Mouse (Mus musculus): ENCODE measurements at regions not wholly inside any gene's neighbourhood (a gene's known extent, or its start where the extent isn't known, plus 50 kb on each side); places are given as distances from the start of the nearest gene placed in this dataset.

- no peaks in the 10 kb centered on the region for H3K36me3 ChIP-seq (ENCODE audit: control insufficient read depth, insufficient read depth)
- H3K79me3 ChIP-seq (ENCODE audit: low read depth): no peaks in the 10 kb centered on the region
- H3K79me2 ChIP-seq (ENCODE audit: control insufficient read depth, insufficient read depth): no peaks in the 10 kb centered on the region
- H3K4me3 ChIP-seq (ENCODE audit: insufficient read depth, poor library complexity, severe bottlenecking): no peak overlapping the region
- H3ac ChIP-seq (ENCODE audit: control insufficient read depth, insufficient read length, low read depth): no peak overlapping the region
- no peaks in the 10 kb centered on the region for H3K27me3 ChIP-seq (ENCODE audit: control insufficient read depth, insufficient read depth, insufficient read length)
- TF ChIP-seq FOSL1 (IDR thresholded peaks at IDR 0.05; ENCODE audit: insufficient read depth, low read length, poor library complexity, severe bottlenecking) (no peak), CTCF (IDR thresholded peaks at IDR 0.05; ENCODE audit: control insufficient read depth, insufficient read depth, insufficient read length) (no peak), MAX (IDR thresholded peaks at IDR 0.05) (no peak), MYOD1 (IDR thresholded peaks at IDR 0.05; ENCODE audit: control insufficient read depth, insufficient read length, low read depth) (no peak), CEBPB (IDR thresholded peaks at IDR 0.05; ENCODE audit: low read depth) (no peak), USF1 (IDR thresholded peaks at IDR 0.05; ENCODE audit: low read depth) (no peak), MYOG (IDR thresholded peaks at IDR 0.05; ENCODE audit: control insufficient read depth, extremely low read depth, insufficient read length) (no peak)
These were observed 122.8 kb upstream of the Efna5 start for GRCm38 (mm10) chr17:63003911-63004310.

GRCm38 (mm10) chr17:63002729-63003128, 121.6 kb upstream of the Efna5 start:
- H3K79me3 ChIP-seq (ENCODE audit: low read depth): no peaks in the 10 kb centered on the region
- TF ChIP-seq CTCF (IDR thresholded peaks at IDR 0.05; ENCODE audit: control insufficient read depth, insufficient read depth, insufficient read length) (no peak), MAX (IDR thresholded peaks at IDR 0.05) (no peak), MYOG (IDR thresholded peaks at IDR 0.05; ENCODE audit: control insufficient read depth, extremely low read depth, insufficient read length) (no peak), FOSL1 (IDR thresholded peaks at IDR 0.05; ENCODE audit: insufficient read depth, low read length, poor library complexity, severe bottlenecking) (no peak), USF1 (IDR thresholded peaks at IDR 0.05; ENCODE audit: low read depth) (no peak), CEBPB (IDR thresholded peaks at IDR 0.05; ENCODE audit: low read depth) (no peak), MYOD1 (IDR thresholded peaks at IDR 0.05; ENCODE audit: control insufficient read depth, insufficient read length, low read depth) (no peak)
- H3K36me3 ChIP-seq (ENCODE audit: control insufficient read depth, insufficient read depth): no peaks in the 10 kb centered on the region
- no peak overlapping the region for H3K4me3 ChIP-seq (ENCODE audit: insufficient read depth, poor library complexity, severe bottlenecking)
- H3K27me3 ChIP-seq (ENCODE audit: control insufficient read depth, insufficient read depth, insufficient read length): no peaks in the 10 kb centered on the region
- H3ac ChIP-seq (ENCODE audit: control insufficient read depth, insufficient read length, low read depth): no peak overlapping the region
- H3K79me2 ChIP-seq (ENCODE audit: control insufficient read depth, insufficient read depth): no peaks in the 10 kb centered on the region

GRCm38 (mm10) chr17:63001898-63002297, 120.8 kb upstream of the Efna5 start:
- Histone ChIP-seq H3K79me3 (ENCODE audit: low read depth) (no peaks in the 10 kb centered on the region), H3K36me3 (ENCODE audit: control insufficient read depth, insufficient read depth) (no peaks in the 10 kb centered on the region), H3K79me2 (ENCODE audit: control insufficient read depth, insufficient read depth) (no peaks in the 10 kb centered on the region), H3ac (ENCODE audit: control insufficient read depth, insufficient read length, low read depth) (no peak overlapping the region), H3K27me3 (ENCODE audit: control insufficient read depth, insufficient read depth, insufficient read length) (no peaks in the 10 kb centered on the region), H3K4me3 (ENCODE audit: insufficient read depth, poor library complexity, severe bottlenecking) (no peak overlapping the region)
- TF ChIP-seq USF1 (IDR thresholded peaks at IDR 0.05; ENCODE audit: low read depth) (no peak), MYOG (IDR thresholded peaks at IDR 0.05; ENCODE audit: control insufficient read depth, extremely low read depth, insufficient read length) (no peak), FOSL1 (IDR thresholded peaks at IDR 0.05; ENCODE audit: insufficient read depth, low read length, poor library complexity, severe bottlenecking) (no peak), CEBPB (IDR thresholded peaks at IDR 0.05; ENCODE audit: low read depth) (no peak), MAX (IDR thresholded peaks at IDR 0.05) (no peak)

- Histone ChIP-seq H3K36me3 (ENCODE audit: control insufficient read depth, insufficient read depth) (no peaks in the 10 kb centered on the region), H3K27me3 (ENCODE audit: control insufficient read depth, insufficient read depth, insufficient read length) (no peaks in the 10 kb centered on the region), H3K79me2 (ENCODE audit: control insufficient read depth, insufficient read depth) (no peaks in the 10 kb centered on the region), H3ac (ENCODE audit: control insufficient read depth, insufficient read length, low read depth) (no peak overlapping the region), H3K4me3 (ENCODE audit: insufficient read depth, poor library complexity, severe bottlenecking) (no peak overlapping the region), H3K79me3 (ENCODE audit: low read depth) (no peaks in the 10 kb centered on the region)
- TF ChIP-seq CEBPB (IDR thresholded peaks at IDR 0.05; ENCODE audit: low read depth) (no peak), MAX (IDR thresholded peaks at IDR 0.05) (no peak), MYOD1 (IDR thresholded peaks at IDR 0.05; ENCODE audit: control insufficient read depth, insufficient read length, low read depth) (no peak), USF1 (IDR thresholded peaks at IDR 0.05; ENCODE audit: low read depth) (no peak), CTCF (IDR thresholded peaks at IDR 0.05; ENCODE audit: control insufficient read depth, insufficient read depth, insufficient read length) (no peak), FOSL1 (IDR thresholded peaks at IDR 0.05; ENCODE audit: insufficient read depth, low read length, poor library complexity, severe bottlenecking) (no peak), MYOG (IDR thresholded peaks at IDR 0.05; ENCODE audit: control insufficient read depth, extremely low read depth, insufficient read length) (no peak)
These were observed 116.6 kb upstream of the Efna5 start for GRCm38 (mm10) chr17:62997691-62998090.

GRCm38 (mm10) chr17:62995316-62995715, 114.2 kb upstream of the Efna5 start:
- H3K79me3 ChIP-seq (ENCODE audit: low read depth): no peaks in the 10 kb centered on the region
- H3K4me3 ChIP-seq (ENCODE audit: insufficient read depth, poor library complexity, severe bottlenecking): no peak overlapping the region
- no peaks in the 10 kb centered on the region for H3K79me2 ChIP-seq (ENCODE audit: control insufficient read depth, insufficient read depth)
- H3ac ChIP-seq (ENCODE audit: control insufficient read depth, insufficient read length, low read depth): no peak overlapping the region
- H3K27me3 ChIP-seq (ENCODE audit: control insufficient read depth, insufficient read depth, insufficient read length): no peaks in the 10 kb centered on the region
- H3K36me3 ChIP-seq (ENCODE audit: control insufficient read depth, insufficient read depth): no peaks in the 10 kb centered on the region
- no peak for TF ChIP-seq USF1 (IDR thresholded peaks at IDR 0.05; ENCODE audit: low read depth)
- TF ChIP-seq CEBPB (IDR thresholded peaks at IDR 0.05; ENCODE audit: low read depth): no peak
- no peak for TF ChIP-seq MYOG (IDR thresholded peaks at IDR 0.05; ENCODE audit: control insufficient read depth, extremely low read depth, insufficient read length)
- no peak for TF ChIP-seq CTCF (IDR thresholded peaks at IDR 0.05; ENCODE audit: control insufficient read depth, insufficient read depth, insufficient read length)
- TF ChIP-seq MAX (IDR thresholded peaks at IDR 0.05): no peak
- TF ChIP-seq MYOD1 (IDR thresholded peaks at IDR 0.05; ENCODE audit: control insufficient read depth, insufficient read length, low read depth): no peak
- no peak for TF ChIP-seq FOSL1 (IDR thresholded peaks at IDR 0.05; ENCODE audit: insufficient read depth, low read length, poor library complexity, severe bottlenecking)

GRCm38 (mm10) chr17:62992977-62993376, 111.9 kb upstream of the Efna5 start:
- no peak overlapping the region for H3K4me3 ChIP-seq (ENCODE audit: insufficient read depth, poor library complexity, severe bottlenecking)
- no peaks in the 10 kb centered on the region for H3K36me3 ChIP-seq (ENCODE audit: control insufficient read depth, insufficient read depth)
- H3K79me2 ChIP-seq (ENCODE audit: control insufficient read depth, insufficient read depth): no peaks in the 10 kb centered on the region
- H3K79me3 ChIP-seq (ENCODE audit: low read depth): no peaks in the 10 kb centered on the region
- H3ac ChIP-seq (ENCODE audit: control insufficient read depth, insufficient read length, low read depth): no peak overlapping the region
- TF ChIP-seq MYOD1 (IDR thresholded peaks at IDR 0.05; ENCODE audit: control insufficient read depth, insufficient read length, low read depth) (no peak), CEBPB (IDR thresholded peaks at IDR 0.05; ENCODE audit: low read depth) (no peak), MYOG (IDR thresholded peaks at IDR 0.05; ENCODE audit: control insufficient read depth, extremely low read depth, insufficient read length) (no peak), FOSL1 (IDR thresholded peaks at IDR 0.05; ENCODE audit: insufficient read depth, low read length, poor library complexity, severe bottlenecking) (no peak), CTCF (IDR thresholded peaks at IDR 0.05; ENCODE audit: control insufficient read depth, insufficient read depth, insufficient read length) (no peak), USF1 (IDR thresholded peaks at IDR 0.05; ENCODE audit: low read depth) (no peak), MAX (IDR thresholded peaks at IDR 0.05) (no peak)
- no peaks in the 10 kb centered on the region for H3K27me3 ChIP-seq (ENCODE audit: control insufficient read depth, insufficient read depth, insufficient read length)

Measured in C2C12 (cell line).